Mouse (Mus musculus): Measurements from ENCODE around the gene Wdr70.

The Wdr70 gene

DNA sequence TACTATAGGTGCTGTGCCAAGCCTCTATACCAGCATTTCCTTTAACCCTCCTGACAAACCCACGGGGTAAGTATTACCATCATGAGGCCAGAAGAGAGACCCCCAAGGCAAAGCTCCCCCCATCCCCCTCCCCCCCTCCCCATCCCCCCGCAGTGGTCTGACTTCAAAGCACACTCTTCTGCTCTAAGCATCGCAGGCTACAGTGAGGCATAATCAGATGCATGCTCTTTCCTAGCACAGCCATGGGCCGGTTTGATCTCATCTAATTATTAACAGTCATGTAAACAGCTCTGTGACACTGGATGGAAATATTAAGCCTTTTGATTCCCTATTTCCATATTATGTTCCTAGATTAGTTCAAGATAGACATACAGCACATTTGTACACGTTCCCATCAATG, 226.5 kb downstream of the Wdr70 start:
- in situ Hi-C loops (cut with MseI, MboI), result no loop called here

DNA sequence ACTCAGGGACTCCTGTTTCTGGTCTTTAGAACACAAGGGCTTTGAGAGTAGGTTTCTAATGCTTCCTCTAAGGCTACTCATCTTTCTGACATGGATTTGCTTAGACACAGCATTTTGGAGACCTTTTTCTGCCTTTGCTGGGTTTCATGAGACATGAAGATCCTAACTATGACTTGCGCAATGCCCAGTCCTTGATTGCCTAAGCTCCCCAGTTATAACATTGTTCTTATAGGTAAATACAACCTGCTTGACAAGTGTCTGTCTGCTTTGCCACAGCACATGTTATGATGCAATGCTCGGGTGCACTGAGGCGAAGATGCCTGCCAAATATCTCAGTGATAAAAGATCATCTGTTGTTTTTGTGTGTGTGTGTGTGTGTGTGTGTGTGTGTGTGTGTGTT, 233.7 kb downstream of the Wdr70 start:
- in situ Hi-C loops (cut with MseI, MboI), result no loop called here

DNA sequence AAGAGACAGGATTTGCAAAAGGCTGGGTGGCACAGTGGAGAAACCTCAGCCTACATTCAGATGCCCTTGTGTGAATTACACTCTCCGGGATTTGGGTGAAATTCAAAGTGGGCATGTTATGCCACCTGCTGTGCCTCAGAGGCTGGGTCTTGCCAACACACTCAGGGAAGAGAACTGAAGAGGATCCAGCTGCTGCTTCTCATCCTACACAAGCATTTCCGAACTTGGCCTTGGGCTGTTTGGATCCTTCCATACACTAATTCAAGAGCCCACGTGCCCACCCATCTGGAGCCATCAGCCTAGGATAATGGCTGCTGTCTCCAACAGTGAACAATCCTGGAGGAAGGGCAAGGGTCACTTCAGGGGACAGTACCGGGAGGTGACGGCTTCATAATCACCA, 235.7 kb downstream of the Wdr70 start:
- in situ Hi-C loops (cut with MseI, MboI), result no loop called here

- in situ Hi-C loops (cut with MseI, MboI), result no loop called here
These were observed 236.1 kb downstream of the Wdr70 start for GRCm38 (mm10) chr15:7862890-7863289.

DNA sequence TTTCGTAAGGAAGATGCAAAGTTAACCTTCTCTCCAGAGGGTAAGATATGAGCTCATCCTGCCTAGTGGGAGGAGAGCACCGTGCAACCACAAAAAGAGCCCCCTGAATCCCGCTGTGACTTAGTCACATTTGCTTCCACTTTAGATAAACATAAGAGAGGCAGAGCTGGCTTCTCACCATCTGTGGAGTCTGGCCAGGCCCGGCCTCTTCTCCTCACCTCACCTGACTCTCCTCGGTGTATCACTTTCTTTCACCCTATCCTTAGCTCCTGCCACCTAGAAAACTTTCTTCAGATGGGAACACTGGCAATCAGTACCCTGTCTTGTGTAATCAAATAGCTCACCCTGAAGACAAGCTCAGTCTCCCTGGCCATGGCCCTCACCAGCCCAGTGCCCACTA, 240.2 kb downstream of the Wdr70 start:
- in situ Hi-C loops (cut with MseI, MboI), result no loop called here

DNA sequence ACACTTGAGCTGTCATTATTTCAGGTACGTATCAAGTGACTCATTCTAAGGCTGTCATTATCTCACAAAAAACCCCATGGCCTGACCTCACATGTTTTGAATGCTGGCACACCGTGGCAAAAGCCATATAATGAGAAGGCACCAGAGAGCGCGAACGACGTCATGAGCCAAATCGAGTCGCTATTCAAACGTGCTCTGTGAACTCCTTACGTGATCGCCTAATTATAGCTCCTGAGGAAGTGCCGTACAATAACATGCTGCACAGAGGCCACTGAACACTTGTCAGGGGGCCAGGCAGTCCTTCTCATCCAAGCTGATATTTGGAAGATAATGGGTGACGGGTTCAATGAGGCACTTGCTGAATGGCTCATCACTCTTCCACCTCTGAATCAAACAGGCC, 241.6 kb downstream of the Wdr70 start:
- in situ Hi-C loops (cut with MseI, MboI), result no loop called here

- in situ Hi-C loops (cut with MseI, MboI), result no loop called here
These were observed 256.6 kb downstream of the Wdr70 start for GRCm38 (mm10) chr15:7842398-7842797.

DNA sequence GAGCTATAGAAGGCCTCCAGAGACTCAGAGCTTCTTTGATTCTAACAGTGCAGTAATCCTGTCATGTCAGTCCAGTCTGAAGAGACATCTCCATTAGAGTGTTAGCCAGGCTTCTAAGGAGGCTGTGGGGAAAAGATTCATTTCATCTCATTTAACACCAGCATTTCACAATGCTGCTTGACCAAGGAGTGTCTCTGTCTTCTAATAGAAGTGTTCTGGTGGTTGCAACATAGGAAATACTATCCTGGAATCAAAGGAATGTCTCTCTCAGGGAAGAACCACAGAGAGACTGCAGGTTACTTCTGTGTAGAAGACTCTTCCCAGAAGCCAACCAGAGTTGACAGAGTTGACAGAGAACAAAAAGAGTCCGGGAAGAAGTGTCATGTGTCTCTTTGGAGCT, 257.3 kb downstream of the Wdr70 start:
- in situ Hi-C loops (cut with MseI, MboI), result no loop called here

DNA sequence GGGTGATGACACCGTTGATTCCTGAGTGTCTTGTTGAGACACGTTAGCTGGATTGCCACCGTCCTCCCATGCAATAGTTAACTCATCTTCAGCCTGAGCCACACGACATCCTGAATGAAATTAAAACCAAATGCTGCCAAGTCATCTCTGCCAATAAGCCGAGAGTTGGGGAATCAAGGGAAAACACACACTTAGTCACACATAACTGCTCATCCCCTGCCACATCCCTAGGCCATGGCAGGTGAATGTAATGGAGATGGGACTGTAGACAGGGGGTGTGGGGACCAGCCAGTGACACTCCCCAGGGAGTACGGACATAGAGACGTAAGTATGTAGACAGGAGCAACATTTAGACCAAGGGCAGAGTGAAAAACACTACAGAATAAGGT, 260.1 kb downstream of the Wdr70 start:
- in situ Hi-C loops (cut with MseI, MboI), result no loop called here

DNA sequence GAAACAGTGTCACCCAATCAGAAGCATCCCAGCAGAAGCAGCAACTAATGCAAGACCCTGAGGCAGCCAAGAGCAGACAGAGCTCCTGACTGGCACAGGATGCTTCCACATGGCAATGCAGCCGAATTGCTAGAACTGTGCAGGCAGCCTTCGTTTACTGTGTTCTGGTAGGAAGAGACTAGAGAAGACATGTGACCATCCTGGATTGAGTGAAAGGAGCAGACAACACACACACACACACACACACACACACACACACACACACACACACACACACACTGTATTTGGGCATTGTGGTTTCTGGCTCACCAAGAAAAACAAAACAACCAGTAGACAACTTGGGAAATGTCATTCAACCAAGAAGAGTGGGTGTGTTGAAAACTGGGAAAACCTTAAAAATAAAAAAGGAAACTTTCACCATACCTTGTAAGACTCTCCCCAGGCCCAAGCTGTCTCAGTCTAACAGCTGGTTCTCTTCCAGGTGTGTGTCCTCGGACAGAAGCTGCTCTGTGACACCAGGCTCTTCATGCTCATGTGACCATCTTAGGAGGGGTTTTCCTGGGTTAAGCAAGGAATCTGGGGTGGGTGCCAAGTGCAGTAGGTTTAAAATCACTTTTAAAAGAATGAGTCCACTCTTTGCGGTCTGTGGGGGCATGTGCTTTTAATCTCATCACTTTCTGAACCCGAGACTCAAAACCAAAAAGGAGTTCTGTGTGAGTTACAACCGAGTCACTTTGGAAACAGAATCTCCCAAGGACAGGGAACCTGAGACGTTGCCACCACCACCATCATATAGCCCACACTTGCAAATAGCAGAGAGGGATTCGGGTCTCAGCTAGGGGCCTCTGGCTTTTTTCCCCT, 260.7 kb downstream of the Wdr70 start:
- in situ Hi-C loops (cut with MseI, MboI), result no loop called here

GRCm38 (mm10) chr15:7835404-7835803, 263.6 kb downstream of the Wdr70 start:
- in situ Hi-C loops (cut with MseI, MboI), result no loop called here

GRCm38 (mm10) chr15:7825530-7825929, 273.5 kb downstream of the Wdr70 start:
- in situ Hi-C loops (cut with MseI, MboI), result no loop called here

DNA sequence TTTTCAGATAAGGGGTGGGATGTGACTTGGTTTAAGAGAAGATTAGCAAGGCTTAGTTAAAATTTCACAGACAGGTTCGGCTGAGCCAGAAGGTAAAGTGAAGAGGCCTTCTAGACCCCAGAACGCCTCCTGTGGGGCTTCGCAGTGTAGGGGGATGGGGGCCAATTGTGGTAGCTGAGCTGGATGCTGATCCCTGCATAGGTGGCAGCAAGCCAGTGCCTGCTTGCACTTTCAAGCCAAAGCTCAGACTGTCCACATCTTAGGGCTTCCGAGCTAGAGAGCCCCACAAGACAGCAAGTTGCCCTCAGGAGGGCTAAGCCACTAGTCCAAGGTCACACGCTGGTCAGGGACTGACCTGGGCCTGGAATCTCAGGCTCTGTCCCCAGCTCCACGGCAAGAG, 275.1 kb downstream of the Wdr70 start:
- in situ Hi-C loops (cut with MseI, MboI), result no loop called here
